Mouse (Mus musculus) myocyte (in vitro differentiated cells): ENCODE measurements around the gene Fam189a2.

Experiments
- POLR2A ChIP-seq: IDR thresholded peaks from one replicate; pipeline ENCODE4 v1.6.1; 2011; ENCODE audit warnings: low read depth, mild to moderate bottlenecking, control low read depth, moderate library complexity; ENCODE audit not compliant: insufficient read length
- REST ChIP-seq: IDR thresholded peaks from one replicate; pipeline ENCODE4 v1.6.1; 2011; ENCODE audit warnings: mild to moderate bottlenecking, control low read depth, moderate library complexity; ENCODE audit not compliant: insufficient read depth, insufficient read length
- SRF ChIP-seq: IDR thresholded peaks from one replicate; pipeline ENCODE4 v1.6.1; 2011; ENCODE audit warnings: low read depth; ENCODE audit not compliant: control insufficient read depth, insufficient read length
- TCF12 ChIP-seq: IDR thresholded peaks from one replicate; pipeline ENCODE4 v1.6.1; 2011; ENCODE audit warnings: mild to moderate bottlenecking, control low read depth; ENCODE audit not compliant: poor library complexity, insufficient read depth, severe bottlenecking

- TF ChIP-seq POLR2A: no peak
- TF ChIP-seq SRF: no peak
- TF ChIP-seq TCF12: no peak
- no peak for TF ChIP-seq REST
Measured at GRCm38 (mm10) chr19:24042387-24042786, 11.6 kb upstream of the Fam189a2 start.
